Mouse (Mus musculus): ENCODE measurements around the gene Gmppa. TPM values are rescaled to one million over a fixed set of nuclear protein-coding genes. Genes with fewer than 3 reads are reported as not detected.

Gene Gmppa
- polyA plus RNA-seq, 1 experiment from 2014 or later, result 77.8 TPM

- H3K4me1 ChIP-seq (ENCODE audit: control insufficient read depth, insufficient read depth, low read depth, low read length), result peaks cover 12% of the 10 kb centered on the region
- H3K36me3 ChIP-seq (ENCODE audit: control insufficient read depth, insufficient read depth, low read length), result peaks cover 2% of the 10 kb centered on the region; the same call in 1 of the 2 replicates
- peak overlapping the region; percentile 15 for H3K9ac ChIP-seq (ENCODE audit: low read depth, low read length)
- peaks cover 40% of the 10 kb centered on the region for H3K27me3 ChIP-seq (replicated peaks; ENCODE audit: control insufficient read depth, insufficient read depth, low read length)
- 8% methylated on average over 20 of the region's 20 CpGs for WGBS
- no peak overlapping the region for H3K27ac ChIP-seq (ENCODE audit: low read depth, low read length)
- ATAC-seq, result no peak
- peak overlapping the region; percentile 27; the same call in 1 of the 2 replicates for H3K4me2 ChIP-seq (ENCODE audit: low read length)
- no peak overlapping the region for H3K4me3 ChIP-seq (ENCODE audit: low read length)
- H3K9me3 ChIP-seq (ENCODE audit: control insufficient read depth, low read length), result no peaks in the 10 kb centered on the region
These were observed 13.9 kb upstream of the Gmppa start for GRCm38 (mm10) chr1:75421794-75422193.

GRCm38 (mm10) chr1:75422216-75422822 is 13.4 kb upstream of the Gmppa start:
- WGBS, result 4% methylated on average over 29 of the region's 32 CpGs
- Histone ChIP-seq H3K27me3 (replicated peaks; ENCODE audit: control insufficient read depth, insufficient read depth, low read length) (peaks cover 40% of the 10 kb centered on the region), H3K9ac (ENCODE audit: low read depth, low read length) (peak overlapping the region; percentile 59), H3K4me3 (ENCODE audit: low read length) (peak overlapping the region; percentile 32), H3K4me2 (ENCODE audit: low read length) (peak overlapping the region; percentile 54), H3K9me3 (ENCODE audit: control insufficient read depth, low read length) (no peaks in the 10 kb centered on the region), H3K4me1 (ENCODE audit: control insufficient read depth, insufficient read depth, low read depth, low read length) (peaks cover 12% of the 10 kb centered on the region), H3K27ac (ENCODE audit: low read depth, low read length) (no peak overlapping the region), H3K36me3 (ENCODE audit: control insufficient read depth, insufficient read depth, low read length) (peaks cover 2% of the 10 kb centered on the region; the same call in 1 of the 2 replicates)
- ATAC-seq, result no peak

GRCm38 (mm10) chr1:75422823-75423471 is 12.8 kb upstream of the Gmppa start:
- peaks cover 12% of the 10 kb centered on the region for H3K4me1 ChIP-seq (ENCODE audit: control insufficient read depth, insufficient read depth, low read depth, low read length)
- 2% methylated on average over 63 of the region's 71 CpGs for WGBS
- ATAC-seq, result peak; percentile 26; the same call in 1 of the 2 replicates
- peak overlapping the region; percentile 54 for H3K4me2 ChIP-seq (ENCODE audit: low read length)
- H3K36me3 ChIP-seq (ENCODE audit: control insufficient read depth, insufficient read depth, low read length), result peaks cover 2% of the 10 kb centered on the region; the same call in 1 of the 2 replicates
- H3K9me3 ChIP-seq (ENCODE audit: control insufficient read depth, low read length), result no peaks in the 10 kb centered on the region
- peak overlapping the region; percentile 32 for H3K4me3 ChIP-seq (ENCODE audit: low read length)
- H3K27ac ChIP-seq (ENCODE audit: low read depth, low read length), result no peak overlapping the region
- peak overlapping the region; percentile 59 for H3K9ac ChIP-seq (ENCODE audit: low read depth, low read length)
- peaks cover 40% of the 10 kb centered on the region for H3K27me3 ChIP-seq (replicated peaks; ENCODE audit: control insufficient read depth, insufficient read depth, low read length)

- no peak overlapping the region for H3K4me3 ChIP-seq (ENCODE audit: low read length)
- H3K36me3 ChIP-seq (ENCODE audit: control insufficient read depth, insufficient read depth, low read length), result peaks cover 2% of the 10 kb centered on the region; the same call in 1 of the 2 replicates
- no peak for ATAC-seq
- no peak overlapping the region for H3K4me2 ChIP-seq (ENCODE audit: low read length)
- WGBS, result 60% methylated on average over 11 of the region's 11 CpGs
- no peaks in the 10 kb centered on the region for H3K9me3 ChIP-seq (ENCODE audit: control insufficient read depth, low read length)
- no peak overlapping the region for H3K9ac ChIP-seq (ENCODE audit: low read depth, low read length)
- H3K4me1 ChIP-seq (ENCODE audit: control insufficient read depth, insufficient read depth, low read depth, low read length), result peaks cover 12% of the 10 kb centered on the region
- H3K27ac ChIP-seq (ENCODE audit: low read depth, low read length), result no peak overlapping the region
- peaks cover 40% of the 10 kb centered on the region for H3K27me3 ChIP-seq (replicated peaks; ENCODE audit: control insufficient read depth, insufficient read depth, low read length)
These were observed 11.8 kb upstream of the Gmppa start for GRCm38 (mm10) chr1:75423780-75424390.

- H3K4me2 ChIP-seq (ENCODE audit: low read length), result no peak overlapping the region
- 30% methylated on average over 10 of the region's 10 CpGs for WGBS
- H3K27me3 ChIP-seq (replicated peaks; ENCODE audit: control insufficient read depth, insufficient read depth, low read length), result peaks cover 32% of the 10 kb centered on the region
- no peaks in the 10 kb centered on the region for H3K9me3 ChIP-seq (ENCODE audit: control insufficient read depth, low read length)
- no peaks in the 10 kb centered on the region for H3K36me3 ChIP-seq (ENCODE audit: control insufficient read depth, insufficient read depth, low read length)
- peaks cover 12% of the 10 kb centered on the region for H3K4me1 ChIP-seq (ENCODE audit: control insufficient read depth, insufficient read depth, low read depth, low read length)
- ATAC-seq, result no peak
- H3K9ac ChIP-seq (ENCODE audit: low read depth, low read length), result no peak overlapping the region
- no peak overlapping the region for H3K4me3 ChIP-seq (ENCODE audit: low read length)
- H3K27ac ChIP-seq (ENCODE audit: low read depth, low read length), result no peak overlapping the region
These were observed 9.8 kb upstream of the Gmppa start for GRCm38 (mm10) chr1:75425796-75426471.

GRCm38 (mm10) chr1:75438782-75439181 is 3.1 kb downstream of the Gmppa start:
- Histone ChIP-seq H3K4me3 (ENCODE audit: low read length) (no peak overlapping the region), H3K27ac (ENCODE audit: low read depth, low read length) (no peak overlapping the region), H3K9ac (ENCODE audit: low read depth, low read length) (no peak overlapping the region), H3K4me2 (ENCODE audit: low read length) (no peak overlapping the region), H3K4me1 (ENCODE audit: control insufficient read depth, insufficient read depth, low read depth, low read length) (peaks cover 25% of the 10 kb centered on the region), H3K36me3 (ENCODE audit: control insufficient read depth, insufficient read depth, low read length) (peaks cover 2% of the 10 kb centered on the region; the same call in 1 of the 2 replicates), H3K9me3 (ENCODE audit: control insufficient read depth, low read length) (no peaks in the 10 kb centered on the region), H3K27me3 (replicated peaks; ENCODE audit: control insufficient read depth, insufficient read depth, low read length) (no peaks in the 10 kb centered on the region)
- no peak for ATAC-seq
- WGBS, result 79% methylated on average over 8 of the region's 9 CpGs

GRCm38 (mm10) chr1:75440661-75441060 is 4.9 kb downstream of the Gmppa start:
- ATAC-seq, result no peak
- H3K27ac ChIP-seq (ENCODE audit: low read depth, low read length), result no peak overlapping the region
- H3K4me2 ChIP-seq (ENCODE audit: low read length), result no peak overlapping the region
- H3K9ac ChIP-seq (ENCODE audit: low read depth, low read length), result no peak overlapping the region
- no peaks in the 10 kb centered on the region for H3K9me3 ChIP-seq (ENCODE audit: control insufficient read depth, low read length)
- H3K4me3 ChIP-seq (ENCODE audit: low read length), result no peak overlapping the region
- 85% methylated on average over 7 of the region's 7 CpGs for WGBS
- 0 out of 2 replicates have a peak, but pooled peaks cover 2% of the 10 kb centered on the region for H3K27me3 ChIP-seq (replicated peaks; ENCODE audit: control insufficient read depth, insufficient read depth, low read length)
- H3K36me3 ChIP-seq (ENCODE audit: control insufficient read depth, insufficient read depth, low read length), result peaks cover 2% of the 10 kb centered on the region; the same call in 1 of the 2 replicates
- peaks cover 44% of the 10 kb centered on the region for H3K4me1 ChIP-seq (ENCODE audit: control insufficient read depth, insufficient read depth, low read depth, low read length)

GRCm38 (mm10) chr1:75441471-75441996 is 5.8 kb downstream of the Gmppa start:
- Histone ChIP-seq H3K4me2 (ENCODE audit: low read length) (no peak overlapping the region), H3K4me3 (ENCODE audit: low read length) (no peak overlapping the region), H3K9ac (ENCODE audit: low read depth, low read length) (no peak overlapping the region), H3K4me1 (ENCODE audit: control insufficient read depth, insufficient read depth, low read depth, low read length) (peaks cover 48% of the 10 kb centered on the region), H3K9me3 (ENCODE audit: control insufficient read depth, low read length) (no peaks in the 10 kb centered on the region), H3K27me3 (replicated peaks; ENCODE audit: control insufficient read depth, insufficient read depth, low read length) (peaks cover 4% of the 10 kb centered on the region; the same call in 1 of the 2 replicates), H3K27ac (ENCODE audit: low read depth, low read length) (no peak overlapping the region), H3K36me3 (ENCODE audit: control insufficient read depth, insufficient read depth, low read length) (peaks cover 2% of the 10 kb centered on the region; the same call in 1 of the 2 replicates)
- WGBS, result 77% methylated on average over 15 of the region's 15 CpGs
- no peak for ATAC-seq

Measured in hindbrain, embryonic 16.5 days (tissue).